Mouse (Mus musculus) thymus, postnatal 10 days (tissue): ENCODE results near the gene Brip1.

ENCODE experiments used
- DNase-seq, 2 experiments: peaks; one replicate each; pipeline ENCODE4 v3.0.0; 2021; ENCODE audit warnings: low spot score in 2 of 2

Brip1 gene

DNA sequence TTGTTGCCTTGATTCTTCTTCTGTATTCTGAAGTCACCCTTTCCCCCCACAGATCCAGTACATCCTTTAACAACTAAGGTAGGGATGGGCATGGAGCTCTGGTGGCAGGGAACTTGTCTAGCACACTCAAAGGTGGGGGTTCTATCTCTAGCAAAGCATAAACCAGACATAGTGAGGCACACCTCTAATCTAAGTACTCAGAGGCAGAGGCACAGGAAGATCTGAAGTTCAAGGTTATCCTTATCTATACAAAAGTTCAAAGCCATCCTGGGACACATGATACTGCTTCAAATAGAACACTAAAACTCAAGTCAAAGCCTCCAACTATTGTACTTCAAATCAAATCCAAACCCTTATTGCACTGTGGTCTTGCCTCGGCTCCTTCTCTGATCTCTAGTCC is 85.0 kb downstream of the Brip1 start:
- DNase-seq, result no peak

- no peak for DNase-seq
Measured at GRCm38 (mm10) chr11:86107276-86107675, 93.7 kb downstream of the Brip1 start.

DNA sequence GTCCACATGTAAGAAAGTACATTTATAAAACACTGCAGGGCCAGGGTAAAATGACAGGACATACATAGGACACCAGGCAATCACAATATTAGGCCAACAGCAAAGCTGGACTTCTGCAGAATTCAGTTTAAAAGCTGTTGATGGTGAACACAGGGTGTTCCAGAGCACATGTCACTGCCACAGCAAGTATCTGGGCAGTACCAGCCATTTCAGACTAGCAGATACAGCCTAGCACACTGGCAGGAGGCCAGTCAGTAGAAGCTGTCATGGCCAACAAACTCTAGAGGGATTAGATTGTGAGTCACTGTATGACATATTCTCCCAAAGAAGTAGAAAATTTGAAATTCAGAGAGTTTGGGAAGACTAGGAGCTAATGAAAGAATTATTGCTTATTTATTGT is 94.4 kb downstream of the Brip1 start:
- DNase-seq, result no peak

- DNase-seq, result no peak
Measured at GRCm38 (mm10) chr11:86101191-86101590, 99.8 kb downstream of the Brip1 start.

- no peak for DNase-seq
Measured at GRCm38 (mm10) chr11:86099341-86099740, 101.7 kb downstream of the Brip1 start.

- DNase-seq, result no peak
Measured at GRCm38 (mm10) chr11:86088815-86089214, 112.2 kb downstream of the Brip1 start.

DNA sequence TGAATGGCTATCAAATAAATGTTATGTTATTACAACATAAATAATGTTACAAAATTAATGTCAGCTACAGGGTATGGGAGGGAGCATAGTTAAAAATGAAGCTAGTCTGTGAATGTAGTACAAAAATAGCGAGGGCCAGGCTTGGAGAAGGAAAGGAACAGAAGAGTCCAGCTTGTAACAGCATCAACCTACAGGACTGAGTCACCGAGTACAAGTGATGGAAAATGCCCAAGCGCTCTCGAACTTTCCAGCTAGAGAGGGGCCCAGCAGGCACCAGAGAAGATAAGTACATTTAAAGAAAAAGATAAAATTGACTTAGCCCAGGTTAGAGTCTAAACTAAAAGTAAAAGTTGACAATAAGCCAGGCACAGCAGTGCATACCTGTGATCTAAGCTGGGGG is 116.5 kb downstream of the Brip1 start:
- no peak for DNase-seq

DNA sequence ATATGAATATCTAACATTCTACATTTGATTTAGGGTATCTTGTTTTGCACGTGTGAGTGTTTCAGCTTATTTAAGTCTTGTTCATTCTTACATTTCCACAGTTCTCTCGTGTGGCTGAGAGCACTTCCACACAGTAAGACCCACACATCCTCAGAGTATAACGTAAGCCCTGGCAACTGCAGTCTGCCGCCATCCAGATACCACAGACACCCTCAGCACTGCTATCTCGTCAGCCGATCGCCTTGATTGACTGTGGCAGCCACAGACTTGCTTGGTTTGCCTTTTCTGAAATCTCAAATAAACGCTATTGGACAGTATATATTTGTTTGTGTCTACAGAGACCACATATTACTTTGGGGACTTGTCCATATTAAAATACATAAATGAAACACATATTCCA is 123.0 kb downstream of the Brip1 start:
- DNase-seq, result no peak

DNA sequence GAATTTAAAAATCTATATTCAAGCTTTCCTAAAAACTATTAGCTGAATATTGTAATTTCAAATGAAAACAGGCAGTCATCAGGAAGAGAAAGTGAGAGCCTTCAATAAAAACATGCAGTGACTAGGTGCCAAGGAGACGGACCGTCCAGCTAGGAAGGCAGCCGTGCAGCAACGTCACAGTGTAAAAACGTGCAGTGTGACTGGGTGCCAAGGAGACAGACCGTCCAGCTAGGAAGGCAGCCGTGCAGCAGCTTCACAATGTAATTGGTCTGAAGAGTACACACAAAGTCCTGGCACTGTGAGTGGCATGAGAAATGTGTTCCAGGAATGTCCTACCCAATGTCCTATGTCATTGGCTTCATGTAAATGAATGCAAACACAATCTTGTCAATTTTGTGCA is 124.0 kb downstream of the Brip1 start:
- DNase-seq, result no peak

DNA sequence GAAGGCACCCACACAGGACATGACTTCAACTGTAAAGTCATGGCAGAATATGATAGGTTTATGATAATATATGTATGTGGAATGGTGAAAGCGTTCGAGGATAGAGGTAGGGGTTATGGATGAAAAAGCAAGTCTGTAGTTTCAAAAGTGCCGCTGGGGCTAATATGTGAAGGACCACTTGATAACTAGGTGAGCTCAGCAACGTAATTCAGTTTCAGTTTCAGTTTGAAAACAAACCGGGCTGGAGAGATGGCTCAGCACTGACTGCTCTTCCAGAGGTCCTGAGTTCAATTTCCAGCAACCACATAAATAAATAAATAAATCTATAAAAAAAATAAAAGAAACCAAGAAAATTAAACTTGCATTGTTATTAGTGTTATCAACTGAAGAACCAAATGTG is 124.6 kb downstream of the Brip1 start:
- no peak for DNase-seq

GRCm38 (mm10) chr11:86075371-86075770 is 125.6 kb downstream of the Brip1 start:
- peak in 1 of 2 experiments; percentile 16 for DNase-seq

GRCm38 (mm10) chr11:86068651-86069050 is 132.3 kb downstream of the Brip1 start:
- DNase-seq, result no peak

- DNase-seq, result no peak
Measured at GRCm38 (mm10) chr11:86067154-86067553, 133.8 kb downstream of the Brip1 start.

DNA sequence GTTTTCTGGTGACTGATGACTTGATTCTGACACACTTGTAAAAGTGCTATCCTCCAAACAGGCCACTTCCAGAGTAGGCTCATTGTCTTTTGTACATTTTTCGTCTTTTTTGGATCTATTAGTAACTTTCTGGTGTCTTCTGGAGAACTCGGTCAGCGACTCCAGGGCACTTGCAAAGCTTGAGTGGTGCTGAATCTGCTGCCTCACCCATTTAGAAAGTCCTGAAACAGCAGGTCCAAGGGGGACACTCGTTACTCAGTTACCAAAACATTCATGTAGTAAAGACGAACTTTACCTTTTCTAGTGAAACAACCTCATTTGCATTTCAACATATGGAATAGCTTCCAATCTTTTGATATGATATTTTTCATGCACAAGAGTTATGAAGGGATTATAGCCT is 136.1 kb downstream of the Brip1 start:
- DNase-seq, result no peak

GRCm38 (mm10) chr11:86061243-86061642 is 139.8 kb downstream of the Brip1 start:
- no peak for DNase-seq

DNA sequence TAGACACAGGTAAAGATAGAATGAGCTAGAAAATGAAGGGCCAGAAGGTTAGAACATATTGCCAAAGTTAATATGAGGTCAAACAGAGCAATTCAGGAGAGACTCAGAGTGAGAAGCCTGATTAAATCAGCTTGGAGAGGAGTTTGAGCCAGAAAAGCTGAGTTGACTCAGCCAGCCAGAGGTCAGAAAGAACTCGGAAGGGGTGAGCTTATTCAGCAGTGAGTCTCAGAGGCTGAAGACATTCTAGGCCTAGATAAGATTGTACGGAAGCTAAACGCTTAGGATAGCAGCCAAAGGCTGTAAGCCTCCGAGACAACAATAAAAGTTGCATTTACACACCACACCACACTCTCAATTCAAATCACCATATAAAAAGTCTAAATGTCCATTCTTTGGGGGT is 141.9 kb downstream of the Brip1 start:
- no peak for DNase-seq

- no peak for DNase-seq
Measured at GRCm38 (mm10) chr11:86055806-86056205, 145.2 kb downstream of the Brip1 start.

DNA sequence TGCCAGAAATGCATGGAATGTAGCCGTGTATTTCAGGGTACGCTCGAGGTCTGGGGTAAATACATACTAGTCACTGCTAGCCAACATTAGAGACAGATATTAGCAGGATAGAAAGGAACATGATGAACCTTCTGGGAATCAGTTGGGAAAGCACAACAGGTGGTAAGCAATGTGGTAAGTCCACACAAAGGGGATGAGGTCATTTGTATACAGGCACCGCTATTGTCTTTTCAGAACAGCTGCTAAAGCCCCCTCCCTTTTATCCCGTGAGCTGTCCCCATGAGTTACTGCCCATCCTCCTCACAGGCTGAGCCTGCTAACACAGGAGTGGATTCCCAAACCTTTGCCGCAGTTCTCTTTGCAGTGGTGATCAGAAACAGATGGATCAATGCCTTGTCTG is 149.6 kb downstream of the Brip1 start:
- no peak for DNase-seq

DNA sequence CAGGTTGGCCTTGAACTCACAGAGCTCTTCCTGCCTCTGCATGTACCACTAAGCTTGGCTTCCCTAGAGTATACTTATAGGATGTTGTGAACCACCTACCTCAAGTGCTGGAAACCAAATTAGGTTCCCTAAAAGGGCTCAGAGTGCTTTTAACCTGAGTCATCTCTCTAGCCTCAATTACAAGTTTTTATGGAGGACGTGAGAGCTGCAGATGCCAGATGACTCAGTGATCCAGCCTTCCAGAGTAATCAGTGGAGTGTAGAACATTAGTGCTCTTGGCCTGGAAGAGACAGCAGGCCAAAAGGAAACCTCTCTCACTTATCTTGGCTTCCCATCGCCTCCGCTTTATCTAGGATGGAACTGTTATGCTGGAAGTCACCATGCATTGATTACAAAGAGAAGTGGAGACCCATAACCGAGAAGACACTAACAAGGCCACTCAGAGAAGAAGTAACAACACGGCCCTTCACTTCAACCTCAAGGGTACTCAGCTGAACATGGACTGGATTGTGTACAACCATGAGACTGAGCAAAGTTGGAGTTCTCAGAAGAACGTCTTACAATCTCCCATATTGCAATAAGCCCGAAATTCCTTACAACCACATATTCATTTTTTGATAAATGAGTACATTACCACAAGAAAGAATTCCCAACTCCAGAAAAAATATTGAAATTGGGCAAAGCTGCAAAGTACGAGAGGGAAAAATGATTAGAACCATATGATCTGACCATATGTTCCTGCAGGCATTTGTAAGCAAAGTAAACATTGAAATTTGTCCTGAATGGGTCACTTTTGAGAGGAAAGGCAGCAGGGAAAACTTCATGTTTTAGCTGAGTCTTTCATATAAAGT is 150.3 kb downstream of the Brip1 start:
- DNase-seq, result no peak

GRCm38 (mm10) chr11:86039994-86040393 is 161.0 kb downstream of the Brip1 start:
- no peak for DNase-seq

- DNase-seq, result no peak
Measured at GRCm38 (mm10) chr11:86039355-86039754, 161.6 kb downstream of the Brip1 start.

DNA sequence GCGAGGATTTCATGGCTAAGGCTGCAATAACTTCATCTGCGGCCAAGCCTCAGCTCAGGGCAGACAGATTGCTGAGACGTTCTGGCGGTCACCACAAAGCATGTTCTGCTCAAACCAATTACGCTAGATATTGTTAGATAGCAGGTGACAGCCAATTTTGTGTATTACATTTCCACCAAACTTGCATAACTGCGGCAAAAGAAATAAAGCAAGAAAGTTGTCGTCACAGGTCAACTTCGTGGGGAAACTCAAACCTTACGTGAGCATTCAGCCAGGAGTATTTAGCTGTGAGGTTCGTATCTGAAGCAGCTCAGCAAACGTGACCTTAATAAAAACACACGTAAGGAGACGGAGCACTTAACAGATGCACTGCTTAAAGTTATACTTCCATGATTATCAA is 162.3 kb downstream of the Brip1 start:
- no peak for DNase-seq

DNA sequence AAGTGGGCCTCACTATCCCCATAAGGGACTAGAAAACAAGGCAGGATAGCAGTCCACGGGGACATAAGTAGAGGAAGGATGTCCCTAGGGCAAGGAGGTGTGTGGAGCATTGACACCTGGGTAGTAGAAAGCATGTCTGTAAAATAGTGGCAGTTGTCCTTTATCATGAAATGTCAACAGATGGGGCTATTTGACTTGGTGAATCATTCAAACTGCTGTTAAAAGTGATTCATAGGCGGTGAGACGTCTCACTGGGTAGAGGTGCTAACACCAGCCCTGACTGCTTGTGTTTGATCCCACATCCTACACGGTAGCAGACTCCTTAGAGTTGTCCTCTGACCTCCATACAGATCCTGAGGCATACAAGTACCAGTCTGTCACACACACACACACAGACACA is 168.1 kb downstream of the Brip1 start:
- no peak for DNase-seq

- no peak for DNase-seq
Measured at GRCm38 (mm10) chr11:86028034-86028433, 173.0 kb downstream of the Brip1 start.
